Mouse (Mus musculus): Measurements from ENCODE around the gene Gm36864.

- TF ChIP-seq CTCF (IDR thresholded peaks at IDR 0.05; ENCODE audit: extremely low read depth, insufficient read length, insufficient replicate concordance, low read depth, low read length) (no peak), POLR2A (IDR thresholded peaks at IDR 0.05; ENCODE audit: low read depth, low read length) (no peak)
Observed at GRCm38 (mm10) chr7:44287760-44288159, 51.8 kb downstream of the Gm36864 start.

Data from small intestine, adult 2 months (tissue).